Mouse (Mus musculus) ES-Bruce4 (cell line): ENCODE data around the gene Elp4.

ENCODE experiments used
- CTCF ChIP-seq: IDR thresholded peaks from one replicate; pipeline ENCODE4 v1.8.1; 2011; ENCODE audit warnings: low read depth, low read length
- EP300 ChIP-seq: IDR thresholded peaks from 2 replicates; pipeline ENCODE4 v1.6.1; 2011; ENCODE audit warnings: low read depth, low read length; ENCODE audit not compliant: insufficient read depth

DNA sequence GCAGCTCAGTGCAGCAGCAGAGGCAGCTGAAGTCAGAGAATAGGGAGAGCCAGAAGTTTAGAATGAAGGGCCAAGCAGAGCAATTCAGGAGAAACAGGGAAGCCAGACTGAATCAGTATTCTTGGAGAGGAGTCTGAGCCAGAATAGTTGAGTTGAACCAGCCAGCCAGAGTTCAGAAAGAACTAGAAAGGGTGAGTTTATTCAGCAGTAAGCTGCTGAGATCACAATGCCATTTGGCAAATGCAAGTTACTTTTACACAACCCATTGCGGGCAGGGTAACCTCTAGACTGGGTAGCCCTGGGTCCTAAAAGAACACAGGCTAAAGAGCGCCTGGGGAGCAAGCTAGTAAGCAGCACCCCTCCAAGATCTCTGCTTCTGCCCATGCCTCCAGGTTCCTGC, 51.4 kb downstream of the Elp4 start:
- TF ChIP-seq CTCF (no peak), EP300 (no peak)
